17 mouse cellular contexts compared by ENCODE assay signal in the genomic region with DNA sequence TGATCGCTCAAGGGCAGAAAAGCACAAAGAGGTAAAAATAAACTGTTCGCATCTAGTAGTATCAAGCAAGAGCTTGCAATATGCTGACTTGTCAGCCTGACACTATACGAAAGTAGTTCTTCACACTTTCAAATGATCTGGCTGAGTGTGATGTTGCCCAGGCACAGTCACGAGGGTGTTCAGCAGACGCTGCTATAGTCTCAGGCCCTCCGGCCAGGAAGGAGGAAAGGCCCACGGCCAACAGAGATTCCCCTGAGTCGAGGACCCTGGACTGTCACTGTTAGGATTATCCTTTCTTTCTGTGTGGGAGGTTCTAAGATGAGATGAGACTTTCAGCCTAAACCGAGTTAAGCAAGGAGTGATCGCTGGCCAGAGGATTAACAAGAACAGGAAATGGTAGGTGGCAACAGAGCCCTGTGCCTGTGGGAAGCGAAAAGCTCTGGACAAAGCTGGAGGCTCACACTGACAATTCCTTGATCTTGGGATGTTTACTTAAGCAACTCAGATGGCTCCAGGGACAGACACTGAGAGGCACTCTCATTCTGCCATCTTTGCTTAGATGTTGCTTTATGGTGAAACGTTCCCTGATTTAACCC.
DNase-seq lines count a peak whose midpoint lies in the region; ATAC-seq and TF ChIP-seq lines count a peak whose summit lies in the region.
"Had no signal": no experiment of that assay in that cellular context is flagged by ENCODE, and none has a peak within 500 bp of the region (broad histone marks: within the 10 kb centered on the region; RNA-seq: fewer than 3 reads in every experiment).

No protein-coding gene starts in this region.

- no peaks in the 10 kb centered on the region for H3K27me3 ChIP-seq in forebrain, embryonic 15.5 days
- H3K27me3 ChIP-seq in forebrain, embryonic 12.5 days, result no peaks in the 10 kb centered on the region
- H3K27me3 ChIP-seq: embryonic facial prominence, embryonic 12.5 days; lung, embryonic 15.5 days had no signal

- DNase-seq in heart, postnatal 4 days, result peak; percentile 6
- no peak for DNase-seq in heart, postnatal 25 days (ENCODE audit: low spot score)
- DNase-seq in right cerebral cortex, postnatal 10 days (ENCODE audit: low spot score in 2 of 2), result peak; percentile 34 to 51
- DNase-seq in spleen, postnatal 10 days (ENCODE audit: low spot score in 2 of 2), result no peak
- no peak for DNase-seq in adrenal gland, postnatal 25 days
- DNase-seq: adrenal gland, postnatal 36 days; cerebellum, postnatal 25 days; gastrocnemius, postnatal 25 days; kidney, adult 8-10 months; midbrain, embryonic 14.5 days; thymus, postnatal 14 days had no signal

- H3K36me3 ChIP-seq in forebrain, embryonic 15.5 days, result no peaks in the 10 kb centered on the region
- H3K36me3 ChIP-seq in forebrain, embryonic 12.5 days (replicated peaks), result no peaks in the 10 kb centered on the region
- H3K36me3 ChIP-seq: embryonic facial prominence, embryonic 12.5 days; lung, embryonic 15.5 days had no signal

- peak; percentile 47 for ATAC-seq in forebrain, embryonic 15.5 days (replicated peaks)
- no peak for ATAC-seq in forebrain, embryonic 12.5 days (ENCODE audit: low FRiP score)
- ATAC-seq: activated CD4-positive, CD25-positive, alpha-beta regulatory T cell, adult 4 months had no signal

- H3K4me2 ChIP-seq in forebrain, embryonic 15.5 days (replicated peaks), result no peak overlapping the region
- no peak overlapping the region for H3K4me2 ChIP-seq in forebrain, embryonic 12.5 days
- H3K4me2 ChIP-seq: embryonic facial prominence, embryonic 12.5 days; lung, embryonic 15.5 days had no signal

- WGBS in forebrain, embryonic 15.5 days, result 63% methylated on average over 12 of the region's 12 CpGs
- 72% methylated on average over 12 of the region's 12 CpGs for WGBS in forebrain, embryonic 12.5 days

- no peak for TF ChIP-seq POLR2A in cortical plate, adult 2 months (IDR thresholded peaks at IDR 0.05; ENCODE audit: extremely low read depth, insufficient read depth, low read length)

- intact Hi-C loops in heart, postnatal 25 days (cut with DNase I), result no loop called here

- H3K4me3 ChIP-seq in forebrain, embryonic 15.5 days, result no peak overlapping the region
- H3K4me3 ChIP-seq in forebrain, embryonic 12.5 days (replicated peaks), result no peak overlapping the region
- no peak overlapping the region for H3K4me3 ChIP-seq in cortical plate, adult 2 months (ENCODE audit: insufficient read depth, low read length)
- H3K4me3 ChIP-seq: embryonic facial prominence, embryonic 12.5 days; lung, embryonic 15.5 days had no signal

- peaks cover 7% of the 10 kb centered on the region; the same call in 1 of the 2 replicates for H3K4me1 ChIP-seq in forebrain, embryonic 15.5 days
- H3K4me1 ChIP-seq in forebrain, embryonic 12.5 days, result peaks cover 2% of the 10 kb centered on the region; the same call in 1 of the 2 replicates
- H3K4me1 ChIP-seq in cortical plate, adult 2 months (ENCODE audit: control insufficient read depth, insufficient read depth, low read length), result peaks cover 8% of the 10 kb centered on the region
- H3K4me1 ChIP-seq: embryonic facial prominence, embryonic 12.5 days; lung, embryonic 15.5 days had no signal

- no peak overlapping the region for H3K9ac ChIP-seq in forebrain, embryonic 15.5 days (replicated peaks)
- no peak overlapping the region for H3K9ac ChIP-seq in forebrain, embryonic 12.5 days
- H3K9ac ChIP-seq: embryonic facial prominence, embryonic 12.5 days; lung, embryonic 15.5 days had no signal

- H3K27ac ChIP-seq in forebrain, embryonic 15.5 days (replicated peaks), result no peak overlapping the region
- no peak overlapping the region for H3K27ac ChIP-seq in forebrain, embryonic 12.5 days
- peak overlapping the region; percentile 74 for H3K27ac ChIP-seq in cortical plate, adult 2 months (ENCODE audit: insufficient read depth, low read length)
- H3K27ac ChIP-seq: embryonic facial prominence, embryonic 12.5 days; lung, embryonic 15.5 days had no signal

- no peaks in the 10 kb centered on the region for H3K9me3 ChIP-seq in forebrain, embryonic 15.5 days
- H3K9me3 ChIP-seq in forebrain, embryonic 12.5 days, result no peaks in the 10 kb centered on the region
- H3K9me3 ChIP-seq: embryonic facial prominence, embryonic 12.5 days; lung, embryonic 15.5 days had no signal

- no peak for TF ChIP-seq CTCF in cortical plate, adult 2 months (IDR thresholded peaks at IDR 0.05; ENCODE audit: extremely low read depth, insufficient read depth, low read length)

Comparison
In these comparisons a context has a peak if more than half of its experiments do, and no peak if none do; other contexts are left out.
1. DNase-seq: peak in heart, postnatal 4 days (single experiment) and right cerebral cortex, postnatal 10 days (2 of 2); none in heart, postnatal 25 days (single experiment), spleen, postnatal 10 days (0 of 2) and adrenal gland, postnatal 25 days (single experiment).